Mouse (Mus musculus): ENCODE measurements around the gene Dbh.

The Dbh gene

DNA sequence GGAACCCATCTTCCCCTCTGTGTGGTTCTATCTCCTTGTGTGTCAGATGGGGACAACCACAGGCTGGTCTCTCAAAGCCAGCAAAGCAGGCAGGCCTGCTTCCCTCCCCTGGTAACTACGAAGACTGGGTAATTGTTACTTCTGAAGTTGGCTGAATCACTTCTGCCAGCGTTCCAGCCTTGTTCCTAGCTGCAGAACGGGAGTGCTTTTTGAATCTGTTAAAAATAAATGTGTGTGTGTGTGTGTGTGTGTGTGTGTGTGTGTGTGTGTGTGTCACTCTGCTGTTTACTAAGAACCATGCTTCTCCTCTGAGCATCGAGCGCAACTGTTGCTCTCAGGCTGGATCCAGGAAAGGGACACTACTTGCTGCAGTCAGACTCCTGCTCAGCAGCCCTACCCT is 1.2 kb upstream of the Dbh start:
- no peak for DNase-seq (ENCODE audit: low spot score)

DNA sequence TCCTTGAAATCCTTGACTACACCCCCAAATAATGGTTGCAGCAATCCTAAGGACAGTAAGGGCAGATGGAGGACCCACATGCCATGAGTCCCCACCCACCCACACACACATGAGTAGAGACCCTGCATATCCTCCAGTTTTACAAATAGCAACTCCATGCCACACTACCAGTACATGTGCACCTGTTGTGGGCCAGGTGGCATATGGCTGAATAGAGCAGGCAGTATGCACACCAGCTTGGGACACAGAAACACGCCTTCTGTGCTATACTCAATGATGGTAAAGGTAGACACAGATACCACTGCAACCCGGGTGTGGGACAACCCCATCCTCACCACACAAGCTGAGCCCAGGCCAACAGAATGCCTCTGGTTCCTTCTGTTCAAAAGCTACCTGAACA is 1.0 kb downstream of the Dbh start:
- DNase-seq (ENCODE audit: low spot score), result no peak

DNA sequence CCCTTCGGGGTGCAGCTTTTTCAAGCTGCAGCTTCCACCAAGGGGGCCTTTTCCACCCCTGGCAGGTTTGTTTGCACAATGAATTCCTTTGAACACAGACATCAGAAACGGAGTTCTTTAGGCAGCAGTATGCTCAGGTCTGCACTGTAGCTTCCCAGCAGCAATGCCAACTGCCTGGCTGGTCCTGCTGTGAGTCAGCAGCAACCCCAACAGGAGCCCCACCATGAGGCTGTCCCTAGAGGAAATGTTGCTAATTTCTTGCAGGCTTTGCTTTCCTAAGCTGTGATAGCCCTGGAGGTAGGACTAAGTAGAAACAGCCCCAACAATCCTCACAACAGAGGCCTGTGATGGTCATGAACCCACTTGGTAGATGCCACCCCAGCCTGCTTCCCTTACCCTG is 2.0 kb downstream of the Dbh start:
- DNase-seq (ENCODE audit: low spot score), result no peak

DNA sequence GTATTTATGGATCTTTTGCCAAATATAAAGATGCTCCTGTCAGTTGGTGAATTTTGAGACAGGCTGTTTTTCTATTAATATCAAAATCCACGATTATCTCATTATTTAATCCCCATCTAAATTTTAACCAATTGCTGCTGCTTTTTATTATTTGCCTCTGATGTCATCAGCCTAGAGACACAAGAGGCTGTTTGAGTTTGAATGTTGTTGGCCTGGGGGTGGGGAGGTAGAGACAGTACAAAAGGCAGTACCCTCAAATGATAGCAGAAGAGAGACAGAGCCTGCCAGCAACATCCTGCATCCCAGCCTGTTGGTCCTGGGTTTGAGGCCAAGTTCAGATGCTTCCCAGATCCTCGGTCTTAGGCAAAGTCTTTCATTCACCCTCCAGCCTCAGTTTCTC is 9.2 kb downstream of the Dbh start:
- no peak for DNase-seq (ENCODE audit: low spot score)

DNA sequence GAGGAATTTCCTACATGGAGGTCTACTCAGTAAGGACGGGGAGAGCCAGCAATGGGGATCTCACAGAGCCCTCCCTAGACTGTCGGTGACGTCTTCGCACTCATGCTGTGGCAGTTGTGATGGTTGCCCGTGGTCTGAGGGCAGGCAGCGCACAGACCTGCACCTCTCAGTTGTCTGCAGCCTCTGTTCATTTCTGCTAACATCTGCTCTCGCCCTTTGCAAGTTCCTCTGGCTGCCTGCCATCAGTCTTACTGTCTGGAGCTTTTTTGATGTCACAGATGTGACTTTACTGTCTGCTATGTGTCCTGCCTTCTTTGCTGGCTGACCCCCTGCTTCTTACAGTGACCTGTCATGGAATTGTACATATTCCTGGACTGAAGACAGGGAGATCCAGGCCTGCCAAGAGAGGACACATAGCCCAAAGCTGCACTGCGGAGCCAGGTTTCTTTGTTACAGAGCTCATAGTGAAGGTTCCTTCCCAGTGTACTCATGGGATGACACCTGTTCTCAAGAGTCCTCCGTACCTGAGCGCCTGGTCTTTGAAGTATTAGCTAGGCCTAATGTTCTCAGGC is 10.7 kb downstream of the Dbh start:
- DNase-seq (ENCODE audit: low spot score), result no peak

DNA sequence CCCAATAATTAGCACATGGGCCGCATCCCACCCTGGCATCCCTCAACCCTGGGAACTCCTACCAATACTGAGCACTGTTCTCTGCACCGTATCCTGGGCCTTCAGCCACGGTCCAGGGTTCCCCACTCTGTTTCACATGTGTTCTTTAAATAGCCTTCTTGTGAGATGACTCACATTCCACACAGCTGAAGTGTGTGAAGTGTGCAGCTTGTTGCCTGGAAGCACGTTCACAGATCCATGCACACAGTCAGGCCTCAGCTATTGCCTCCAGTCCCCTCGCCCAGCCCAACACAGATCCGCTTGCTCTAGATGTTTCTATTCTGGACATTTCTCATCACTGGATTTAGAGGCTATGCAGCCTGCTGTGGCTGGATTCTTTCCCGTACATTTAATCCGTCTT is 14.1 kb downstream of the Dbh start:
- DNase-seq (ENCODE audit: low spot score), result no peak

DNA sequence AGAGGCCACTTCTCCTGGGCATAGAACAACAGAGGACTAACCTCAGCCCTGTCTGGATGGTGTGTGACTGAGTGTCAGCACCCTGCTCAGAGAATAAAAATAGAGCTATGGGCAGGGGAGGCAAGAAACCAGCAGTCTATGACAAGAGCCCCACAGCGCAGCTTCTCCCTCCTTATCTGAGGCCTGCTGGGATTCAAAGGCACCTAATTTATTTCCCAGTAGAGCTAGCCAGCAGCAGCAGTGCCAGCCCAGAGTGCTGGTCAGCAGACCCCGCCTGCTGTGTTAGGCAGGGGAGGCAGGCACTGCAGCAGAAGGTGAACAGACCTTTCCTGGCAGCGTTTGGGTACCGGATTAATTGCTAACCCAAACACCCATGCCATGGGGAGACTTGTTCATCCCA is 16.9 kb downstream of the Dbh start:
- no peak for DNase-seq (ENCODE audit: low spot score)

DNA sequence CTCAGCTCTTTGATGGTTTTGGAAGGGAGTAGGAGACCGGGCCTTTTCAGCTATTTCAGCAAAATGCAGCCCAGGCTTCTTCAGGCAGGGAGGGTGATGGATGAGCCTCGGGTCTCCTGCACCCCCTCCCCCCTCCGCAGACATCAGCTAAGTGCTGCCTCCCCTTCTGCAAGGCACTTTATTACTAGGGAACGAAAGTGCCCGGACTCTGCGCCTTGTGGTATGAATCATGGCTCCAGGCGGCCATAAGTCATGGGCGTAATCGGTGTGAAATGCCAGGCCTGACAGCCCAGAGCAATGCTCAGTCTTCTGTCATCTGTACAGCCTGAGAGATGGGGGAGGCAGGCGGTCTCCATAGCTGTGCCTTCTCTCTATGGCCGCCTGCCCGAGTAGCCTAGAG is 18.7 kb downstream of the Dbh start:
- no peak for DNase-seq (ENCODE audit: low spot score)

DNA sequence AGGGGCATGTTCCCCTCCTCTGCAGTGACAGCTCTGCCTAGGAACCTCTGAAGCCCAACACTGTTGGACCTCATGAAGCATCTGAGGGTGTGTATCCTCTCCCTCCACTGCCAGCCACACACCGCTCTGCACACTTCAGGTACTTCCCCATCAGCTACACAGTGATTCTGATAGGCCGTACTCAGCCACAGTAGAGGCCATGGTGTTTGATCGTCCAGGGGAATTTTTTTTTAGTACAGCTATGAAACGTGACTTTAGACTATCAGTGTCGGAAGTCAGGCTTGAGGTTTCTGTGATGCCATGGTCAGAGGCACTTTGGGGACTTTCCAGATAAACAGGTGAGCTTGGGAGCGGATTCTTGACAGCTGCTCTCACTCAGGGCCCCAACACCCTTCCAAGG is 22.5 kb downstream of the Dbh start:
- peak; percentile 73 for DNase-seq (ENCODE audit: low spot score)

DNA sequence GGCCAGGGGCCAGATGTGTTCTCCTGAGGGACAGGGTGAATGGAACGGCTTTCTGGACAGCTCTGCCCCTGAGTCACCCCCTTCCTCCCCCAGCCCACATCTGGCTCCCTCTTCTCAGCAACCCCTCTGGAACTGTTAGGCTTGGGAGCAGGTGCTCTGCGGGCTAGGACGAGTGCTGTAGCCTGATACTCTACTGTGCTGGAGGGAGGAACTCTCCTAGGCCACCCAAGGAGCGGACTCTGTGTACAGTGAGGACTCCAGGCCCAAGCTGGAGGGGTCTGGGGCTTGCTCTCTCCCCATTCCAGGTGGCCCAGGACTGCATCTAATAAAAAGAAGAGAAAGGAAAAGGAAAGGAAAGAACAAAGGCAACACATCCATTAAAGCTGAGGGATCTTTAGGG is 25.0 kb downstream of the Dbh start:
- no peak for DNase-seq (ENCODE audit: low spot score)

DNA sequence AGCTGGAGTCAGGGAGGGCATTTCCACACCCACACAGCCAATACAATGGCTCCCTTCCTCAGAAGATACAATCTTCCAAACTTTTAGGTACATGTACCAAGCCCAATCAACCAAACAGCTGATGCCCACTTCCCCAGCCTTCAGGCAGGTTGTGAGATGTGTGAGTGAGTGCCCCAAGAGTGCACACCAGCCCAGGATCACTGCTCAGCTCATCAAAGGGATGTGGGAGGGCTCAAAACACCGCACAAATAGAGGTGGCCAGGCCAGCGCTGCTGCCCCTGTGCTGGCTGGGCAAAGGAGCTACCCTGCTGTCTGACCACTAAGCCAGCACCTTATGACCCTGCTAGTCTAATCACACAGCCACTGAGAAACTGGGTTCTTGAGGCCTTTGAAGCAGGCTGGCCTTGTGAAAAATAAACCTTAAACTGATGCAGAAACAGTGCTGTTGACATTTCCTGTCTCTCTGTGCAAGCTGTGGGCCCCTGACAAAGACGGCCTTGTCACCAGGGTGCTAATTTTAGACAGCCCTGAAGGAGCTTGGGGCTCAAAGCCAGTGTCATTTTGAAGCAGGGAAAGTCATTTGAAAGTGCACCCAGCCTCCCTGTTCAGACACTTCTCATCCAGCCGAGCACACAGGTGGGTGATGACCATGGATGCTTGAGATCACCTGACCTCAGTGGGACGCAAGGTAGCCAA is 33.7 kb downstream of the Dbh start:
- peak; percentile 40 for DNase-seq (ENCODE audit: low spot score)

DNA sequence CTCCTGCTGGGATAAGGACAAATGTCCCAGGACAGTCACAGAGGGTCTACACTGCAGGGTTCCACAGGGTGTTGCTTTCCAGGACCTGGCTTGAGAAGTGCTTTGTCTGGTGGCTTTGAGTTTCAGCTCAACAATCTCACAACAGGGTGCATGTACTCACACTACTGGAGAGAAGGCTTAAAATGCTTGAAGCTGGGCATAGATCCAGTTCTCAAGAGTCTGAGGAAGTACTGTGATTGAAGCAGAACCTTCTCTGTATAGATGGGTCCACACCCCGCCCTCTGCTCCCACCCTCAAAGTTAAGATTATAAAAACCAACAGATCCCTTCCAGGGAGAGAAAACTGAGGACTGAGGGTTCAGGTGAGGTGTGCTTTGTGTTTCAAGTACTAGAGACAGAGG is 35.6 kb downstream of the Dbh start:
- DNase-seq (ENCODE audit: low spot score), result no peak

DNA sequence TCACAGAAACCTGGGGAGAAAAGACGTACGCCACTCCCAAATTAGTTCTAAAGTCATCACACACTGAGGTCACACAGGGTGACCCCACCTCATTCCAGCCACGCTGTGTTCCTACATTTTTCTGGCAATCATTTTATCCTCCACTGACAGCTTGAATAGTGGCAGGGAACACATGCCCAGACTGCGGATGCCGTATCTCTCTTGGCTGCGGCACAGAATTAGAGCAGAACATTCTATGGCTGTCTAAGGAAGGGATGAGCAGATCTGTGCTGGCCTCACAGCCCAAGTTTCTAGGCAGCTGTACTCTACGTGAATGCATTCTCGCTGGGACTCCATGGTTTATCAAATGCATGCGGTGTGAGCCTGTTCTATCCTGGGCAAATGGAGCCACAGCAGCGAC is 40.6 kb downstream of the Dbh start:
- no peak for DNase-seq (ENCODE audit: low spot score)

DNA sequence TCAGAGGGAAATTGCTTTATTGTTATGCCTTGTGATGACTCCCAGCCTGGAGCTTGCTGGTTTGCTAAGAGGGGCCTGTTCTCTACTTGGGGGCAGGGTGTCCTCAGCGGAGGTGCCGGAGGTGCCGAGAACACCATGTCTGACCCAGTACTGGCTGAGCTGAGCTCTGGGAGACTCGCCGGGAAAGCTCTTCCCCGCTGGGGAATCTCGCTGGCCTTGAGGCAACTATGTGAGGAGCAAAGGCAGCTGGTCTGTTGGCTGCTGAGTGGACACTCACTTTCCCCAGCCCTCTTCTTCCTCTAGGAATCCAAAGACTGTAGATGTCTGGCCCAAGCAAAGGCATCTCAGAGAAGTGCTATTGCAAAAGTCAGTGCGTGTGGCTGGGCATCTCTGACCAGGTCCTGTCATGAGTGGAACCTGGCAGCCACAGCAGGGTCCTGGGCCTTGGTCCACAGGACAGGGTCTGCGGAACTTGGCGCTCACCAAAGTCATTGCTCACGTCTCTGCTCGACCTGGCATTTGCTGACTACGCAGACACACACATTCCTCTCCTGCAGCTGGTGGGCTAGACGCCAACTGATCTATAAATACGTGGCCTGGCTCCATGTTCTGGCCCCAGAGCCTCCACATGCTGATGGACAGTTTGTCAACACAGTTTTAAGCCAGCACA is 41.2 kb downstream of the Dbh start:
- DNase-seq (ENCODE audit: low spot score), result no peak

DNA sequence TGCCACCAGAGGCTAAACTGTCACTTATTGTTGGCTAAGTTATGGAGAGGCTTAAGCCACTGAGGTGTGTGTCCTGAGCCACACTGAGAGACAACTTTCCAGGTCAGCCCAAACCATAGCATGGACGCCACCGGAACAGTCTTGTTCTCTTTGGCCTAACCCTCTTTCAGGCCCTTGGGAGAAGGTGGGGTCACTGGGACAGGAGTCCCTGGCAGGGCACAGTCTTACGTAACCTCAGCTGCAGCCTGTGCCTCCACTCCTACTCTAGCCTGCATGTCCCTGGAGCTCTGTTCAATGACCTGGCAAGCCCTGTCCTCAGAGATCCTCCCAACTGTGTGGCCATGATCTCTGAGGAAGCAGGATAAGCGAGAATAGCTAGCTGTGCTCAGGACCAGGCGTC is 42.1 kb downstream of the Dbh start:
- no peak for DNase-seq (ENCODE audit: low spot score)

DNA sequence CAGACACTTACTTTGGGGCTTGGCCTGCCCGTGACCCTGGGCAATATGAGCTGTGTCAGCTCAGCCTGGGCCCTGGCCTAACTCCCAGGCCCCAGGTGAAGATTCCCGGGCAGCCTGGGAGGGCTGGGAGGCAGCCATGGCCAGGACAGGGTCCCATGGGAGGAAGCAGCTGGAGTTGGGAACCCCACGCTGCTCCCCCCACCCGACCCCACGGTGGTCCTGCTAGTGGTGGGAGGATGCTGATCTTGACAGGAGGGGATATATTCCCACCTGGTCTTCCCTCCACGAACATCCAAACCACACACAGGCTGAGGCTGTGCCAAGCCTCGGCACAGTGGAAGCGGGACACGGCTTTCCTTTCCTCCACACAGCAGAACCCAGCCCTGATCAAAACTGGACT is 44.3 kb downstream of the Dbh start:
- DNase-seq (ENCODE audit: low spot score), result no peak

DNA sequence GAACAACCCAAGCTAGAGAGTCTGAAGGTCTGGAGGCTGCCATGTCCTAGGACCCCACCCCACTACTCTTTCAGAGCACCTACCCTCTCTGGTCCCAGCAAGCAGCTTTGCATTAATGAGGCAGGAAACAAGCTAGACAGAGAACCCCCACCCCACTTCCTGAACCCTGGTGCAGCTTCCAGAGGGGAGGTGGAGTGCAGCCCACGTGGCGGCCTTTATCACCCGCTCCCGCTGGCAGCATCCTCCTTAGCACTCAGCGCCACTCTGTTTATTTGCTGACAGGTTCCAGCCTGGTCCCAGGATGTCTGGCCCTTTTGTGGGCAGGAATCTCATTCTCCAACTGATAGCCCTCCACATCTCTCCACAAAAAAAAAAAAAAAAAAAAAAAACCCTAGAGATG is 44.8 kb downstream of the Dbh start:
- DNase-seq (ENCODE audit: low spot score), result peak; percentile 65

DNA sequence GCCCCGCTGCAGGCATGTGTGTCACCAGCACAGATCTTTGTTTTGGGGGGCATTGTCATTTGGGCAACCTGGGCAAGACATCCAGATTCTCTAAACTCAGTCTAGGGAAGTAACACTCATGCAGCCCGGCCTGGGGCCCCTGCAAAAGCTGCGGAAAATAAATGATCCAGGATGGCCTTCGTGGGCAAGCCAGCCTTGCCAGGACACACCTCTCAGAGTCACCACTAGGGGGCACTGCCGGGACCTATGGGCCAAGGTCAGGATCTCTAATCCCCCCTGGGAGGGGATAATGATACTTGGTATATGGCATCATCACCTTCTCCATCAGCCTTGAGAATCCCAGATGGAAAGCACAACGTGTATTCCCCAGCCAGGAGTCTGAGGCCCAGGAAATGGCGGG is 45.2 kb downstream of the Dbh start:
- DNase-seq (ENCODE audit: low spot score), result peak; percentile 49

DNA sequence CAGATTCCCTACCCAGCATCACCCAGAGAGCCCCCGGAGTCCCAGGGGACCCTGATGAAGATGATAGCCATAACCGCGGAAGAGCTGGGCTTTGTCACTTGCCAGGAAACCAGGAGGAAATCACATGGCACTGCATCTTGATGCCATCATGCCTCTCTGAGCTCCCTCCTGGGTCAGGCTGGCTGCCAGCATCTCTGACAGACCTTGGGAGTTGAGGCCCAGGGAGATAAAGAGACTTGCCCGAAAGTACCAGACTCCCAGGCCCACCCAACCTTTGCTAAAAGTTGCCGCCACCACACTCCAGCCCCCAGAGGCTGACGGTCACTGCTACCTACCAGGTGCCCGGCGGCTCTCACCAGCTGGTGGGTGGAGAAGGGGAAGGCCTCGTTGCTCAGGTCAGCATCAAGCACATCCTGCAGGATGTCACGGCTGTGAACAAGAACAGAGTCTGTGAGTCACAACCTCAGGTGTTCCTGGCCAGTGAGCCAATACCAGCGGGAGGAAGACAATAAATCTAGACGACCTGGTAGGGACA is 45.7 kb downstream of the Dbh start:
- DNase-seq (ENCODE audit: low spot score), result no peak

DNA sequence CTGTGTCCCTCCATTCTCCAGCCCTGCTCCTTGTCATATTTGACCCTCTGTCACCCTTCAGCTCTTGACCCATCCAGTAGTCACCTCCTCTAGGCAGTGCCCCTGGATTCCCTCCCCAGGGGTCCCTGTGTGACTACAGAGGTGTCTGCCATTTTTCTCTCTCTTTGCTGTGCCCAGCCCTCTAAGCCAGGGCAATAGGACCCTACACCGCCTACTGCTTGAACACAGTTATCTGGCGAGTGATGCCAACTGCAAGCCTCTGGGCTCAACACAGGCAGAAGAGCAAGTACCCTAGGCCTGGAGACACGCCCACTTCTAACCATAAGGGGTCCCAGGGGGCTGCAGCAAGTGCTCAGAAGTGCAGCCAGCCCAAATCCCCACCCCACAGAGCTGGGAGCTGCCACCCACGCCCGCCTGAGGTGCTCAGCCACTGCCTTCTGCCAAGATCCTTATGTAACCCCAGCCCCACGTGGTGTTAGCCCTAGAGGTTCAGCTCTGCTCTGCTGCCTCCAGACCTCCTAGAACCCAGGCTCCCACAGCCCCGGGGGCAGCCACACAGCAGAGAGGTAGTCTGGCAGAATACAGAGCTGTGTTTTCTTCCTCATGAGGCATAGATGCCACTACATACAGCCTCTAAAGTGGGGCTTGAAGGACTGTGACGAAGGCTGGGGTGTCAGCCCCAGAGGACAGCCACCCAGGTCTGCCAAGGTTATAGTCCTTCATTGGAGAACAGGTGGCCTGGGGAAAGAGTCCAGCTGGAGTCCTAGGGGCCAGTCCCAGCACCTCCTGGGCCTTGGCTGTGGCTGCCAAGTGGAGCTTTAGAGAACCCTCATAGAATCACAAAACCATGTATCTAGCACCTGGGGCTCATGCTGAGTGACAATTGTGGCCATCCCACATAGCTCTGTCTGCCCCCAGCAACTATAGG is 47.2 kb downstream of the Dbh start:
- no peak for DNase-seq (ENCODE audit: low spot score)

DNA sequence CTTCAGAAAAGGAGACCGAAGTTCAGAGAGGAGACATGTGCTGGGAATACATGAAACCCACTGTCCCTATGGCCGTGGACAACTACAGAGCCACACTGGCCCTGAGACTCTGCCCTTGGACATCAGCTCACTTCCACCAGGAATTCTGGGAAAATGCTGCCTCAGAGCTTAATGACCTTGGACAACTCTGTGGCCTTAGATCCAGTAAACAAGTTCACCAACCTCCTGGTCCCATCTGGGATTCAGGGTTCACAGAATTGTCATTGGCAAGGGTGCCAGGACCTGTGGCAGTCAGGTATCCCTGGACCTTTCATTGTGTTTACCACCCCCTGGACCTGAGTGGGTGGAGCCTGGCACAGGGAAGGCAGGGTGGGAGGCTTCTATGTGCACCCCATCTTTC is 50.5 kb downstream of the Dbh start:
- no peak for DNase-seq (ENCODE audit: low spot score)

DNA sequence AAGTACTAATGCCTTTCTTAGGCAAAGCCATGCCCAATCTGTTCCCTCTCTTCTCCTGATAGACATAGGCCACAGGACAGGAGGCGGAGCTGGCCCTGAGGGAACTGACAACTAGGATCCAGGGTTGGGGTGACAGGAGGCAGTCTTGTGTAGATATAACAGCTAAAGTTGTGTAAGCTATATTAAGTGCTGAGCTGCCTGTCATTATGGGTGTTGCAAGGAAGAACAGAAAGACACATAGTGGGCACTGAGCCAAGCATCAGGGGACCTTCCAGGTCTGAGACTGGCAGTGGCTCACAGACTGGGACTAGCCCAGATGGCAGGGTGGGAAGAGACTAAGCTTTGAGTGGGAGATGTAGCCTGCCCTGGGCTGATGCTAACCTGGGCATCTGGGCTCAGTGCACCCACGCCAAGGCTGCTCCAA is 53.1 kb downstream of the Dbh start:
- no peak for DNase-seq (ENCODE audit: low spot score)

Data from T-cell, adult 2 months (primary cell).